Mouse (Mus musculus): ENCODE results near the gene Gne. TPM values are rescaled to one million over a fixed set of nuclear protein-coding genes. Genes with fewer than 3 reads are reported as not detected.
"Not testable (repeated sequence)": the region's sequence is repeated elsewhere in the genome, so short reads cannot be mapped to it uniquely, and the experiment has no call there.

Gne gene
- polyA plus RNA-seq, 1 experiment from 2014 or later = 20.4 TPM

DNA sequence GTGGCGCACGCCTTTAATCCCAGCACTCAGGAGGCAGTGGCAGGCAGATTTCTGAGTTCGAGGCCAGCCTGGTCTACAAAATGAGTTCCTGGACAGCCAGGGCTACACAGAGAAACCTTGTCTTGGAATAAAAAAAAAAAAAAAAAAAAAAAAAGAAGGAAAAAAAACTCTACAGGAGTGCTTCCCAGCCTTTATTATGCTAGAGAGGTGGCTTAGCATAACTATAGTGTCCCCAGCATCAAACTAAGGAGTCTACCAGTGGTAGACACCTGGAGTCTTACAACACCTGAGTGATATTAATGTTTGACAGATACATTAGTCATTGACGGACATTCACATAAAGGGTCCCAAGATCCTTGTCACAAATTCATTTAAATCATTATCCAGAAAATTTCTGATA is 40.8 kb downstream of the Gne start:
- H3K4me3 ChIP-seq (replicated peaks); ATAC-seq; H3K9ac ChIP-seq (replicated peaks); H3K27ac ChIP-seq; H3K4me1 ChIP-seq (replicated peaks); H3K4me2 ChIP-seq (replicated peaks); H3K9me3 ChIP-seq: not testable (repeated sequence)
- peaks cover 65% of the 10 kb centered on the region for H3K36me3 ChIP-seq
- peaks cover 59% of the 10 kb centered on the region for H3K27me3 ChIP-seq
- 99% methylated on average over 4 of the region's 4 CpGs for WGBS

DNA sequence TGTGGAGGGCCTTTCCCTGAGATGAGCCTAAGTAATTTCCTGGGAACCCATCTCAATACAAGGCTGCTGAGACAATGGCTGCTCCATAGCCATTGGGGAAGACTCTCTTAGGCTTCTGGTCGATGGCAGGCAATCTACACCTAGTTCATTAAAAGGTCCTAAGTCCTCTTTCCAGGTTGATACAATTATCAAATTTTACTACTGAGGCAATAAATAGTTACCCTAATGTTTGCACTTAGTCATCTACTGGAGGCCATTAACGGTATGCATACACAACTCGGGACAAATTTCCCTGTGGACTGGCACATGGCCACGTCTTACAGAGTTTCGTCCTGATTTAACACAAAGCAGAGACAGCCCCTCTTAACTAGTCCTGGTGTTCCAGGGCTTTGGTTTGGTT is 41.5 kb downstream of the Gne start:
- H3K27me3 ChIP-seq = peaks cover 59% of the 10 kb centered on the region
- WGBS = 94% methylated on average over 5 of the region's 5 CpGs

DNA sequence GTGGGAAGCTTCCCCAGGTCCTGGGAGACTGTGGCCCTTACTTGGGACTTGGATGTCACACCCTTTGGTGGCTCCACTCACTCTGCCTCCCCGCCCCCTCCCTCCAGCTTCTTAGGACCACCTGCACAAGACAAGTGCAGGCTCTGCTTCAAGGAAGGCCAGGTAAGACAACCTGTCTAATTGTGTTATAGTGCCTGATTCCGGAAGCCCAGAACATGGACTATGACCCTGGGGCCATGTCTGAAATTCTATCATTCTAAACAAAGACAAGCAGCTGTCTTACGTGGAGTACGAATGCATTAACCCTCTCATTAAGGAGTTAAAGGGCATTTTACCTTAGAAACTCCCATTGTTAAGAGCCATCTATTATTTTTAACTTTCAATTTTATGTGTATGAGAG is 43.2 kb downstream of the Gne start:
- Histone ChIP-seq H3K9ac (replicated peaks) (no peak overlapping the region), H3K27me3 (peaks cover 68% of the 10 kb centered on the region), H3K36me3 (peaks cover 74% of the 10 kb centered on the region), H3K27ac (no peak overlapping the region), H3K4me2 (replicated peaks) (no peak overlapping the region), H3K9me3 (no peaks in the 10 kb centered on the region), H3K4me3 (replicated peaks) (no peak overlapping the region), H3K4me1 (replicated peaks) (no peaks in the 10 kb centered on the region)
- ATAC-seq = no peak
- 95% methylated on average over 4 of the region's 4 CpGs for WGBS

More for the DNA sequence above, 41.5 kb downstream of the Gne start:
- Histone ChIP-seq H3K9me3 (no peaks in the 10 kb centered on the region), H3K36me3 (peaks cover 68% of the 10 kb centered on the region), H3K4me1 (replicated peaks) (no peaks in the 10 kb centered on the region), H3K4me2 (replicated peaks) (no peak overlapping the region), H3K4me3 (replicated peaks) (no peak overlapping the region), H3K9ac (replicated peaks) (no peak overlapping the region), H3K27ac (no peak overlapping the region)
- ATAC-seq = no peak

DNA sequence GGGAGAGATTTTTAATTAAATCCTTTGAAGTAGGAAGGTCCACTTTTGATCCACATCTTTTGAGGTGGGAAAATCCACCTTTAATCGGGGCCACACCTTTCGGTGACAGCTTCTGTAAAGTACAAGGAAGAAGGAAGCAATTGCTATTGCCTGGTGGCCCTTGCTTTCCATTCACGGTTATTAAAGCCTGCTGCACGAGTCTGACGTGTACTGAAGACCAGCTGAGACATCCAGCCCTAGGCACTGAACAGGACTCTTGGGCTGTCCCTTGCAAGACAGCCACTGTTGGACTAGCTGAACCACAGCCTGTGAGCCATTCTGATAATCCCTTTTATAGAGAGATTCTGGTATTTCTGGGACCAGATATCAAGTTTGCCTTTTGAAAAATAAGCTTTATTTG is 47.5 kb downstream of the Gne start:
- 70% methylated on average over 5 of the region's 5 CpGs for WGBS
- Histone ChIP-seq H3K9ac (replicated peaks) (no peak overlapping the region), H3K4me1 (replicated peaks) (no peaks in the 10 kb centered on the region; the same call in 1 of the 2 replicates), H3K36me3 (peaks cover 83% of the 10 kb centered on the region), H3K27me3 (peaks cover 100% of the 10 kb centered on the region), H3K4me3 (replicated peaks) (no peak overlapping the region), H3K9me3 (no peaks in the 10 kb centered on the region), H3K27ac (no peak overlapping the region), H3K4me2 (replicated peaks) (no peak overlapping the region)
- ATAC-seq = no peak

DNA sequence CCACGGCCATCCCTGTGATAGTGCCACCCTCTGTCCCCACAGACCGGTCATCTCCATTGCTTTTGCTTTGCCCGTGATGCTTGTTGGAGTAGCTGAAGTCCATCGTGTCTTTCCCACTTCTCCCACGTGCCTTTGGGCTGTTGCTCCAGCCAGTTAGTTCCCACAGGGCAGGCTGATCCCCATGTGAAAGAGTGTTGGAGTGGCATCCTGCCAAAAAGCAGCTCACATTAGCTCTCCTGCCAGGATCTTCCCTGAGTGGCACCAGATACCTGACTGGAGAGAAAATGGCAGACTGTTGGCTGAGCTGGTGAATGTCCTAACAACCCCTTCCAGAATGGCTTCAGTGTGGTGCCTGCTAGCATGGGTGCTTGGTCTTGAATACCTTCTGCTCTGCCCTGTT is 52.5 kb downstream of the Gne start:
- peaks cover 93% of the 10 kb centered on the region for H3K27me3 ChIP-seq
- no peak for ATAC-seq
- peaks cover 80% of the 10 kb centered on the region for H3K36me3 ChIP-seq
- WGBS = 85% methylated on average over 5 of the region's 5 CpGs
- H3K4me2 ChIP-seq (replicated peaks) = no peak overlapping the region
- H3K27ac ChIP-seq = no peak overlapping the region
- peaks cover 23% of the 10 kb centered on the region for H3K4me1 ChIP-seq (replicated peaks)
- H3K4me3 ChIP-seq (replicated peaks) = no peak overlapping the region
- no peak overlapping the region for H3K9ac ChIP-seq (replicated peaks)
- H3K9me3 ChIP-seq = no peaks in the 10 kb centered on the region

DNA sequence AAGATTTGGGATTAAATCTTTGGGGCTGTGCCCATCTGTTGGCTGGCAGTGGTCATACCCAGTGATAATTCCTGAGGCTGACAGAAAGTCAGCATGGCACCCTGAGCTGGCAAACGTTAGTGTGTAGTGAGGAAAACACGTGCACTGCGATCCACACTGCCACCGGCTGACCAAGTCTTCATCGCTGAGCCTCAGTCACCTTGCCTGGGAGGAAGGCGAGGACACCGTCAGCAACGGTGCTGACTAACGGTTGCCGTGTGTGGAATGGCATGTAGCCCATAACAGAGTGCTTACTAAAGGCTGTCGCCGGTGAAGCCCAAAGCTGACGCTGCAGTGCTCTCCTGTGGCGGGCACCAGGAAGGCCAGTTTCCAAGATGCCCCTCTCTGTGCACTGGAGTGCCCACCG is 54.3 kb downstream of the Gne start:
- H3K27ac ChIP-seq = no peak overlapping the region

DNA sequence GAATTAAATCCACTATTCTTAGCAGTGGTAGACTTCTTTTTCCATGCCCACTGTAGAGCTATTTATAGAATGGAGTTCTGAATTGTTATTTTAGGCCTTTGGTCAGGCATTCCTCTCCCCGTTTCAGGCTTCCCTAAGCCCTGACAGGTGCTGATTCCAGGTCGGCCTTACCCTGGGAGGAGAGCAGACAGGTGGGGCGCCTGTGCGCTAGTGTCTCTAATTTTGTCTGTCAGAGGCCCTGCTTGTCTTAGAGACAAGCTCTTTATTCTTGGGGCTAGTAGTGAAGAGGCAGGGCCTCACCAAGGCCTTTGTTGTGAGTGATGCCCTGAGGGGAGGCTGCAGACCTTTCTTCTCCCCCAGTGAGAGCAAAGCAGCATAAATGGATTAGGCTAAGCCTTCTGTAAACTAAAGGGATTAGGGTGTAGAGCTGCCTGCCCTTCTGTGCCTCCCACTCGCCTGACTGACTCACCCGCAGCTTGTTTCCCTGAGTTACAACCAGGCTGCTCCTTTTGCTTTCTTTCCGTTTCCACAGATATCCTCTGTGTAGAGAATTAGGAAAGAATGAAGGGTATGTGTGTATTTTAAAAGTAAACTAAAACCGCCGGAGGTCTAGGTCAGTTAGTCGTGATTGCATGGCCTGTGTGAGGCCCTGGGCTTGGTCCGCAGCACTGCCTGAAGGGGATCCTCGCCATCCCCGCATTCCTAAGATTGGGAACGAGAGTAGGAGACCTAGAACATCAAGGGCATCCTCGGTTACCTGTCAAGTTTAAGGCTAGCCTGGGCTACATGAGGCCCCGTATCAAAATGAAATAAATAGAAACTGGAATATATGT is 55.5 kb downstream of the Gne start:
- H3K4me3 ChIP-seq (replicated peaks) = no peak overlapping the region
- H3K27ac ChIP-seq = peak overlapping the region; percentile 45; the same call in 1 of the 2 replicates
- peaks cover 93% of the 10 kb centered on the region for H3K36me3 ChIP-seq
- 13% methylated on average over 16 of the region's 16 CpGs for WGBS
- ATAC-seq = peak; percentile 87
- peaks cover 23% of the 10 kb centered on the region for H3K4me1 ChIP-seq (replicated peaks)
- H3K9ac ChIP-seq (replicated peaks) = no peak overlapping the region
- peaks cover 93% of the 10 kb centered on the region for H3K27me3 ChIP-seq
- H3K9me3 ChIP-seq = no peaks in the 10 kb centered on the region
- no peak overlapping the region for H3K4me2 ChIP-seq (replicated peaks)

More for the DNA sequence above, 54.3 kb downstream of the Gne start:
- 93% methylated on average over 15 of the region's 15 CpGs for WGBS
- no peak overlapping the region for H3K9ac ChIP-seq (replicated peaks)
- peaks cover 93% of the 10 kb centered on the region for H3K27me3 ChIP-seq
- H3K4me1 ChIP-seq (replicated peaks) = peaks cover 23% of the 10 kb centered on the region
- H3K36me3 ChIP-seq = peaks cover 85% of the 10 kb centered on the region
- H3K9me3 ChIP-seq = no peaks in the 10 kb centered on the region
- H3K4me3 ChIP-seq (replicated peaks) = no peak overlapping the region
- no peak for ATAC-seq
- H3K4me2 ChIP-seq (replicated peaks) = no peak overlapping the region

DNA sequence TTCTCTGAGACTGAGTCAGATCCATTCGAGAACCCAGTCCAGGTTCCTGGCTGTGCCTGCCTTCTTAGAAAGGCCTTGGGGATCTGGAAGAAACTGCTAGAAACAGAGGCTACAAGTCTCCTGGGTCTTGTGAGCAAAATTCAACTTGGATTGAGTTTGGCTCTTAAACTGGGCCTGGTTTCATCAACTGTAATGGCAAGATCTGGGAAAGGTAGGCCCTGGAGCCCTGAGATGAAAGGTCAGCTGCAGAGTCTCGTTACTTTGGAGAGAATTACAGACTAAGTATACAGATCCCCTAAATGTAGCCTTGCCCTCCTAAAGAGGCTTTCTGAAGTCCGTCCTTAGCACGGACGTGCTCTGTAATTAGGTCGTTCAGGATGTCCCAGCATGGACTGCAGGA is 58.4 kb downstream of the Gne start:
- Histone ChIP-seq H3K4me2 (replicated peaks) (no peak overlapping the region), H3K27me3 (peaks cover 93% of the 10 kb centered on the region), H3K36me3 (peaks cover 95% of the 10 kb centered on the region), H3K9ac (replicated peaks) (no peak overlapping the region), H3K27ac (no peak overlapping the region), H3K4me1 (replicated peaks) (peaks cover 23% of the 10 kb centered on the region), H3K9me3 (no peaks in the 10 kb centered on the region), H3K4me3 (replicated peaks) (no peak overlapping the region)
- WGBS = 90% methylated on average over 6 of the region's 6 CpGs
- no peak for ATAC-seq

DNA sequence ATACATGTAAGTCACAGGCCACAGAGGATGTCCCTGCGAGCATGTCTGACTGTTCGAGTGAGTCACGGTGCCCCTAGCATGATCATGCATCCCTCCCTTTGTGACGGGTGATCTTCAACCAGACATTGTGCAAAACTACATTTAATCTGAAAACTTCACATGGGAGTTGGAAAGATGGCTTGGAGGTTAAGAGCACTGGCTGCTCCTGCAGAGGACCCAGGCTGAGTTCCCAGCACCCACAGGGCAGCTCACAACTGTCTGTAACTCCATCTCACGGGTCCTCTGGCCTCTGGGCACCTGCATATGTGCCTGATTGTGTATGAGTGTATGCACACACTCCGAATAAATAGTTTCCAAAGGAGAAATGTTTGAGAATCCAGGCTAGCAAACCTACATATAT is 59.7 kb downstream of the Gne start:
- ATAC-seq = no peak
- H3K4me3 ChIP-seq (replicated peaks) = no peak overlapping the region
- no peak overlapping the region for H3K4me2 ChIP-seq (replicated peaks)
- no peak overlapping the region for H3K9ac ChIP-seq (replicated peaks)
- peaks cover 96% of the 10 kb centered on the region for H3K36me3 ChIP-seq
- H3K27ac ChIP-seq = no peak overlapping the region
- WGBS = 97% methylated on average over 6 of the region's 6 CpGs
- H3K4me1 ChIP-seq (replicated peaks) = peaks cover 16% of the 10 kb centered on the region
- no peaks in the 10 kb centered on the region for H3K9me3 ChIP-seq
- H3K27me3 ChIP-seq = peaks cover 93% of the 10 kb centered on the region

DNA sequence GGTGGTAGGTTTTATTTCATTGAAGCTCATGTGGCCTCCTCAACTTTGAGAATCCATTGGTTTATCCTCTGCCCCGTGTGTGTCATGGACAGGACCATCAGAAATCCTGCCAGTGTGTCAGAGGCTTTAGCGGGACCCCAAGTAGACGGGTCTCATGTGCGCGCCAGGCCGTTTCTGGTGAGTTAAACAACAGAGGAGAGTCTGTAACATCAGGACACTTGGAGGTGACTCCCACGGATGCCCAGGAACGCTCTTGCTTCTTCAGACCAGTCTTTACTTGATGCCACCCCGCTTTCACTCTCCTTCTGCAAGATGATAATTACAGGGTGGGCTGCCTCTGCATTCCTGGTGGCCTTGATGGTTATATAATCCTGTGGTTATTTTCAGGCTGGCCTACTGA is 60.3 kb downstream of the Gne start:
- Histone ChIP-seq H3K4me1 (replicated peaks) (peaks cover 11% of the 10 kb centered on the region), H3K36me3 (peaks cover 99% of the 10 kb centered on the region), H3K4me2 (replicated peaks) (no peak overlapping the region), H3K9me3 (no peaks in the 10 kb centered on the region), H3K27me3 (peaks cover 94% of the 10 kb centered on the region), H3K4me3 (replicated peaks) (no peak overlapping the region), H3K9ac (replicated peaks) (no peak overlapping the region), H3K27ac (no peak overlapping the region)
- ATAC-seq = no peak
- WGBS = 97% methylated on average over 9 of the region's 9 CpGs

DNA sequence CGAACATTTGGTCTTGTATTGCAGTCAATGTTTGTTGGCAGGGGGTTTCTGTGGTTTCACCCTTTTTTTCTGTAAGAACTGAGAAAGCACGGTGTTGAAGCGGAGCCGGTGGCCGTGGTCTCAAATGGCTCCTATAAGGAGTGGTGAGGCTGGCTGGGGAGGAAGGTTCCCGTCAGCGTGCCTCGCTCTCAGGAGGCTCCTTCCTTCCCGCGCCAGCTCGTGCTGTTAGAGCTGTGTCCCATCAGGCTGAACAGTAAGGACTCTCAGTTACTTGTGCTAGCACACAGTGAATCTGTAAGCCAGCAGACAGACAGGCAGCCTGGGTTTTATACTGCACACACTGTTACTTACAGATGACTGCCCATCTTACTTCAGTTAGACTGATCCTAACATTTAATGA is 61.2 kb downstream of the Gne start:
- Histone ChIP-seq H3K4me3 (replicated peaks) (no peak overlapping the region), H3K9ac (replicated peaks) (no peak overlapping the region), H3K9me3 (no peaks in the 10 kb centered on the region), H3K27ac (no peak overlapping the region), H3K27me3 (peaks cover 92% of the 10 kb centered on the region), H3K4me2 (replicated peaks) (no peak overlapping the region), H3K4me1 (replicated peaks) (peaks cover 1% of the 10 kb centered on the region), H3K36me3 (peaks cover 91% of the 10 kb centered on the region)
- WGBS = 93% methylated on average over 11 of the region's 11 CpGs
- no peak for ATAC-seq

DNA sequence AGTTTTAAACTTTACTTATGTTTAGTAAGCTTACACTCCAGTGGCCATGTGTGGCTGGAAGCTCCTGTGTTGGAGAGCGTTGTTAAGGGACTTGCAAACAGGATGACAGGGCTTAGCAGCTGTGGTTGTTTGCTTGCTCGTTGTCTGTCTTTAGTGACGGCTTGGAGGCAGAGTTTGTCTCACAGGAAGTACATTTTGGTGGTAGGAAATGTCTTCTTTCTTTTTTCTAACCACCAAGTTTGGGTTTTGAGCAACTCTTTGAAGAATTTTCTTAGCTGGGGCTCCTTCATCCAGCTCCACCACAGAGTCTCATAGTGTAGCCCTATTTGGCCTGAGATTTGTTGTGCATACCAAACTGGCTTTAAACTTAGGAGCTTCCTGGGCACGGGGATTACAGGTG is 61.7 kb downstream of the Gne start:
- Histone ChIP-seq H3K27me3 (peaks cover 88% of the 10 kb centered on the region), H3K4me2 (replicated peaks) (no peak overlapping the region), H3K9ac (replicated peaks) (no peak overlapping the region), H3K36me3 (peaks cover 87% of the 10 kb centered on the region), H3K4me3 (replicated peaks) (no peak overlapping the region), H3K9me3 (no peaks in the 10 kb centered on the region), H3K27ac (no peak overlapping the region), H3K4me1 (replicated peaks) (no peaks in the 10 kb centered on the region)
- WGBS = 92% methylated on average over 4 of the region's 4 CpGs
- ATAC-seq = no peak

DNA sequence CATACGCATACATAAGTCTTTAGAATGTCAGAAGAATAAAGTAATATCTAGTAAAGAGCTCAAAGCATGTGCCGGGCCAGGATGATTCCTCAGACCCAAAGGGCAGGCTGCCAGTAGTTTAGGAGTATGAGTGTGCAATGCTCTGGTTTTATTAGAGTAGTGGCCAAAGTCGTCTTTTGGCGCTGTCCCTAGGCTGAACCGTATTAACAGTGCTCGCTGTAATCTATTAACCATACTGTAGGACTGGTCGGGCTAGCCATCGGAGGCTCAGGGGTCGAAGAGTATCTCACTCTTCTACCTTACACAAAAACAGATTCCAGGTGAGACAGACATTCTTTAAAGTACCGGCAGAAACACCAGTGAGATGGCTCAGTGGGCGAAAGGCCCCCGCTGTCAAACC is 67.2 kb downstream of the Gne start:
- Histone ChIP-seq H3K4me3 (replicated peaks) (no peak overlapping the region), H3K9me3 (no peaks in the 10 kb centered on the region), H3K27me3 (peaks cover 34% of the 10 kb centered on the region), H3K27ac (no peak overlapping the region), H3K4me2 (replicated peaks) (no peak overlapping the region), H3K36me3 (peaks cover 32% of the 10 kb centered on the region), H3K9ac (replicated peaks) (no peak overlapping the region), H3K4me1 (replicated peaks) (peaks cover 30% of the 10 kb centered on the region)
- no peak for ATAC-seq
- WGBS = 96% methylated on average over 12 of the region's 12 CpGs

All from midbrain, embryonic 13.5 days (tissue).